Mouse (Mus musculus) midbrain, embryonic 13.5 days (tissue): ENCODE measurements around the gene Ugt2a3. TPM values are rescaled to one million over a fixed set of nuclear protein-coding genes. Genes with fewer than 3 reads are reported as not detected.
"Not testable (repeated sequence)": the region's sequence is repeated elsewhere in the genome, so short reads cannot be mapped to it uniquely, and the experiment has no call there.

Experiments
- ATAC-seq: fragments of 200-750 bp; cut with Nextera tagmentation; 2 replicates; pipeline ENCODE4 v1.8.0; 2017; ENCODE audit warnings: mild to moderate bottlenecking, moderate TSS enrichment, moderate library complexity
- H3K27ac ChIP-seq: fragments of 300-500 bp; sonication (generic); 2 replicates; pipeline ENCODE4 v1.5.1; 2015; ENCODE audit warnings: inconsistent platforms, mild to moderate bottlenecking, moderate library complexity
- H3K27me3 ChIP-seq: fragments of 300-500 bp; sonication (generic); 2 replicates; pipeline ENCODE4 v1.6.1; 2015; ENCODE audit warnings: mild to moderate bottlenecking, inconsistent platforms
- H3K36me3 ChIP-seq: fragments of 300-500 bp; sonication (generic); 2 replicates; pipeline ENCODE4 v1.6.1; 2015; ENCODE audit warnings: mild to moderate bottlenecking, inconsistent platforms
- H3K4me1 ChIP-seq: fragments of 300-500 bp; sonication (generic); replicated peaks from 2 replicates; pipeline ENCODE4 v1.6.1; 2015; ENCODE audit warnings: inconsistent platforms
- H3K4me2 ChIP-seq: fragments of 300-500 bp; sonication (generic); replicated peaks from 2 replicates; pipeline ENCODE4 v1.6.1; 2015; ENCODE audit warnings: moderate library complexity, mild to moderate bottlenecking, inconsistent platforms
- H3K4me3 ChIP-seq: fragments of 300-500 bp; sonication (generic); replicated peaks from 2 replicates; pipeline ENCODE4 v1.5.1; 2015; ENCODE audit warnings: mild to moderate bottlenecking, inconsistent platforms
- H3K9ac ChIP-seq: fragments of 300-500 bp; sonication (generic); replicated peaks from 2 replicates; pipeline ENCODE4 v1.6.1; 2015; ENCODE audit warnings: mild to moderate bottlenecking, inconsistent platforms
- H3K9me3 ChIP-seq: fragments of 300-500 bp; sonication (generic); 2 replicates; pipeline ENCODE4 v1.6.1; 2016; ENCODE audit warnings: mild to moderate bottlenecking, inconsistent platforms
- WGBS: fragments of 180-500 bp; shearing (Covaris S2); methylation state at CpG from one replicate; pipeline ENCODE4 v1.1.7; 2015; 5-methylcytosine and 5-hydroxymethylcytosine counted together
- polyA plus RNA-seq: library from polyadenylated mRNA; unstranded; fragments of >200 nt; fragmentation: Nextera tagmentation; extraction: Ambion mirVana; gene quantifications from 2 replicates; pipeline ENCODE4 v1.2.1, GENCODE M21; 2015

The Ugt2a3 gene
- polyA plus RNA-seq, 1 experiment from 2014 or later, result not detected

DNA sequence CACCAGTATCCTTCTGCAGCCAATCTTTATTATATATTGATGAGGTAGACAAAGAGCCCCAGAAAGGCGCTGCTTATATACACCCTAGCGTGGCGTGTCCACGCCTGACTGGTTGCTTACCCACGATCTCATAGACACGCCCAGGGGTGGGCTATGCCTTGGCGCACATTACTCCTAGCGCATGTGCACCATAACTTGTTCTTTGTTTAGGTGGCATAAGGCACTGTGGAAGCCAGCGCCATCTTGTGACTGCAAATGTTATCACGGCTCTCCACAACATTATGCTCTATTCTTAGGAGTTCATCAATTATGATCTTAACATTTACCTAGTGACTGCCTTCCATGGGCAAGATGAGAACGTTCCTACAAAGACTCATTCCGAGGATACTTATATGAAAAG lies 25.6 kb downstream of the Ugt2a3 start:
- no peak overlapping the region for H3K27ac ChIP-seq
- no peaks in the 10 kb centered on the region for H3K27me3 ChIP-seq
- no peak overlapping the region for H3K4me3 ChIP-seq
- no peak for ATAC-seq
- H3K4me1 ChIP-seq, result no peaks in the 10 kb centered on the region
- WGBS, result 95% methylated on average over 12 of the region's 12 CpGs
- no peaks in the 10 kb centered on the region for H3K9me3 ChIP-seq
- H3K4me2 ChIP-seq, result no peak overlapping the region
- no peaks in the 10 kb centered on the region for H3K36me3 ChIP-seq
- H3K9ac ChIP-seq, result no peak overlapping the region

- WGBS, result 91% methylated on average over 4 of the region's 4 CpGs
- H3K4me1 ChIP-seq, H3K9ac ChIP-seq, H3K4me2 ChIP-seq, ATAC-seq, H3K27ac ChIP-seq, H3K27me3 ChIP-seq, H3K9me3 ChIP-seq, H3K36me3 ChIP-seq, H3K4me3 ChIP-seq: not testable (repeated sequence)
Measured at GRCm38 (mm10) chr5:87286180-87286579, 50.8 kb downstream of the Ugt2a3 start.

GRCm38 (mm10) chr5:87275986-87276385 lies 61.0 kb downstream of the Ugt2a3 start:
- H3K4me2 ChIP-seq, H3K27ac ChIP-seq, H3K36me3 ChIP-seq, H3K9me3 ChIP-seq, H3K27me3 ChIP-seq, ATAC-seq, H3K9ac ChIP-seq, H3K4me3 ChIP-seq, H3K4me1 ChIP-seq: not testable (repeated sequence)
- 89% methylated on average over 4 of the region's 4 CpGs for WGBS

GRCm38 (mm10) chr5:87275581-87275980 lies 61.4 kb downstream of the Ugt2a3 start:
- Histone ChIP-seq H3K9me3 (no peaks in the 10 kb centered on the region; the same call in none of the 2 replicates), H3K4me3 (no peak overlapping the region), H3K36me3 (no peaks in the 10 kb centered on the region), H3K4me2 (no peak overlapping the region), H3K9ac (no peak overlapping the region), H3K27me3 (no peaks in the 10 kb centered on the region), H3K27ac (no peak overlapping the region), H3K4me1 (no peaks in the 10 kb centered on the region)
- ATAC-seq, result no peak
- WGBS, result 88% methylated on average over 6 of the region's 6 CpGs

Other genes with a start within 250 kb of the Ugt2a3 start
- gene Ugt2b36, start 244.6 kb downstream of the Ugt2a3 start, polyA plus RNA-seq, result not detected in 2 replicates
- not detected in 2 replicates for gene Ugt2b5, start 196.9 kb downstream of the Ugt2a3 start, polyA plus RNA-seq
- gene Ugt2b37, start 82.4 kb downstream of the Ugt2a3 start, polyA plus RNA-seq, result not detected in 2 replicates
- not detected in 2 replicates for gene Ugt2b38, start 87.0 kb upstream of the Ugt2a3 start, polyA plus RNA-seq
- gene Ugt2a2, start 145.1 kb upstream of the Ugt2a3 start, polyA plus RNA-seq, result not detected in 2 replicates
- gene Gm43638, start 149.6 kb upstream of the Ugt2a3 start, polyA plus RNA-seq, result not detected in 2 replicates
- not detected in 2 replicates for gene Ugt2a1, start 153.7 kb upstream of the Ugt2a3 start, polyA plus RNA-seq
- gene Sult1b1, start 201.0 kb upstream of the Ugt2a3 start, polyA plus RNA-seq, result not detected in 2 replicates
- gene Sult1d1, start 231.8 kb upstream of the Ugt2a3 start, polyA plus RNA-seq, result not detected in 2 replicates